Mouse (Mus musculus): ENCODE results near the gene Lgals3.

Gene Lgals3

DNA sequence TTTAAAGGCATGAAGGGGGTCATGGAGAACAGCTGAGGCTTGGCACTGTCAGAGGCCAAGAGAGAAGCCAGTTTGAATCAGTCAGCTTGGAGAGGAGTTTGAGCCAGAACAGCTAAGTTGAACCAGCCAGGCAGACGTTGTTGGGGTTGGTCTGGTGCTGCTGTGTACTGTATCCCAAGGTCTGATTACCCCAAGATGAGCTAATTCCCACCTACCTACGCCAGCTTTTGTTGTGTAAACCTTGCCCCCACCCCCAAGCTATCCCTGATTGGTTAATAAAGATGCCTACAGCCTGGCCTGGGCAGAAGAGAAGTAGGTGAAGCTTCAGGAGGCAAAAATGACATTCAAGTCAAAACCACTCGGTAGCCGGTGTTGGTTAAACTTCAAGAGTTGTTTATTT, 54.9 kb downstream of the Lgals3 start:
- no peak for DNase-seq (ENCODE audit: low read depth, low spot score)

DNA sequence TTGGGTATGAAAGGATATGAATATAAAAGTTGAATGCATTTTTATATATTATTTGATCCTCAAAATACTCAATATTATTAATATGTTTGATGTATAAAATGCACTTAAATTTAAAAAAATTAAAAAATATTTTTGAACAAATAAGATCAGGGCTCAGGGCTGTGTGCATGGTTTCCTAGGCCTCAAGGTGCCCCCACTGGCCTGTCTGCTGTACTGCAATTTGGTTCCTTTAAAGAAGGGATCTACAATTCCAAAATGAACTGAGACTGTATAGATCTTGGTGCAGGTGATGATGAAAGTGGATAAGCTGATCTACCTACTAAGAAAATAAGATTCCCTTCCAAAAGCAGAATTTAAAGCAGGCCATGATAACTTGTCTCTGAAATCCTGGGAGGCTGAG, 65.4 kb downstream of the Lgals3 start:
- peak; percentile 15 for DNase-seq (ENCODE audit: low read depth, low spot score)
